8 mouse cellular contexts compared by ENCODE assay signal in genomic region chr4:40852861-40853564, GRCm38 (mm10). TPM values are rescaled to one million over a fixed set of nuclear protein-coding genes. Genes with fewer than 3 reads are reported as not detected.
DNase-seq lines count a peak whose midpoint lies in the region; ATAC-seq and TF ChIP-seq lines count a peak whose summit lies in the region.

No protein-coding gene starts in this region.

- H3K4me2 ChIP-seq in embryonic facial prominence, embryonic 15.5 days (replicated peaks): peak overlapping the region; percentile 80
- peak overlapping the region; percentile 79 for H3K4me2 ChIP-seq in hindbrain, postnatal 0 days (ENCODE audit: low read depth, low read length)
- H3K4me2 ChIP-seq in midbrain, embryonic 11.5 days: peak overlapping the region; percentile 79

- 1% methylated on average over 20 of the region's 20 CpGs for WGBS in embryonic facial prominence, embryonic 15.5 days
- WGBS in hindbrain, postnatal 0 days: 3% methylated on average over 19 of the region's 20 CpGs
- 0% methylated on average over 20 of the region's 20 CpGs for WGBS in midbrain, embryonic 11.5 days

- H3K4me1 ChIP-seq in embryonic facial prominence, embryonic 15.5 days: peaks cover 52% of the 10 kb centered on the region
- H3K4me1 ChIP-seq in hindbrain, postnatal 0 days (ENCODE audit: insufficient read depth, low read length): peaks cover 8% of the 10 kb centered on the region; the same call in 1 of the 2 replicates
- H3K4me1 ChIP-seq in midbrain, embryonic 11.5 days (ENCODE audit: control insufficient read depth, insufficient read depth, low read length): peaks cover 21% of the 10 kb centered on the region

- H3K9me3 ChIP-seq in embryonic facial prominence, embryonic 15.5 days (replicated peaks): no peaks in the 10 kb centered on the region
- H3K9me3 ChIP-seq in hindbrain, postnatal 0 days (ENCODE audit: low read length): no peaks in the 10 kb centered on the region
- H3K9me3 ChIP-seq in midbrain, embryonic 11.5 days (ENCODE audit: control insufficient read depth, low read length): no peaks in the 10 kb centered on the region

- H3K9ac ChIP-seq in embryonic facial prominence, embryonic 15.5 days: peak overlapping the region; percentile 81
- H3K9ac ChIP-seq in hindbrain, postnatal 0 days (replicated peaks; ENCODE audit: low read length): peak overlapping the region; percentile 84
- peak overlapping the region; percentile 86 for H3K9ac ChIP-seq in midbrain, embryonic 11.5 days (ENCODE audit: low read length)

- no peak for ATAC-seq in embryonic facial prominence, embryonic 15.5 days (ENCODE audit: insufficient number of reproducible peaks, low FRiP score, low TSS enrichment, low read depth)
- ATAC-seq in hindbrain, postnatal 0 days: no peak; the same call in 1 of the 2 replicates
- ATAC-seq in midbrain, embryonic 11.5 days (ENCODE audit: low FRiP score): no peak

- no peaks in the 10 kb centered on the region for H3K36me3 ChIP-seq in embryonic facial prominence, embryonic 15.5 days
- H3K36me3 ChIP-seq in hindbrain, postnatal 0 days (ENCODE audit: insufficient read depth, low read length): no peaks in the 10 kb centered on the region
- H3K36me3 ChIP-seq in midbrain, embryonic 11.5 days (ENCODE audit: control insufficient read depth, insufficient read depth, low read length): no peaks in the 10 kb centered on the region

- peak; percentile 26 for DNase-seq in cerebellum, adult 9-10 months
- DNase-seq in cerebellum, postnatal 14 days: no peak
- DNase-seq in A20 (ENCODE audit: low read depth, low spot score): peak; percentile 68
- peak; percentile 56 for DNase-seq in hindbrain, postnatal 0 days (ENCODE audit: low spot score)
- DNase-seq in midbrain, embryonic 11.5 days (ENCODE audit: low spot score, missing footprints): no peak
- peak; percentile 30 to 48 for DNase-seq in thymus, postnatal 10 days (ENCODE audit: low spot score in 2 of 2)
- DNase-seq in ovary, postnatal 36 days (ENCODE audit: low spot score): no peak

- H3K27me3 ChIP-seq in embryonic facial prominence, embryonic 15.5 days: no peaks in the 10 kb centered on the region
- no peaks in the 10 kb centered on the region for H3K27me3 ChIP-seq in hindbrain, postnatal 0 days (ENCODE audit: insufficient read depth, low read length)
- no peaks in the 10 kb centered on the region for H3K27me3 ChIP-seq in midbrain, embryonic 11.5 days (ENCODE audit: control insufficient read depth, insufficient read depth, low read length)

- H3K4me3 ChIP-seq in embryonic facial prominence, embryonic 15.5 days (replicated peaks): peak overlapping the region; percentile 62
- peak overlapping the region; percentile 69 for H3K4me3 ChIP-seq in hindbrain, postnatal 0 days (ENCODE audit: low read length)
- peak overlapping the region; percentile 77 for H3K4me3 ChIP-seq in midbrain, embryonic 11.5 days (ENCODE audit: low read depth, low read length)

- TF ChIP-seq CTCF in hindbrain, postnatal 0 days (IDR thresholded peaks at IDR 0.05; ENCODE audit: low read depth): 0 out of 2 replicates have a peak, but pooled peaks have one; percentile 6

- H3K27ac ChIP-seq in embryonic facial prominence, embryonic 15.5 days (replicated peaks): peak overlapping the region; percentile 92
- H3K27ac ChIP-seq in hindbrain, postnatal 0 days: peak overlapping the region; percentile 85
- peak overlapping the region; percentile 82 for H3K27ac ChIP-seq in midbrain, embryonic 11.5 days (ENCODE audit: low read depth, low read length)

RNA-seq across cellular contexts. Expression of gene B4galt1, which starts 0.8 kb away (rescaled TPM):
- polyA plus RNA-seq in embryonic facial prominence, embryonic 15.5 days (2015; fragmentation: Nextera tagmentation; extraction: Ambion mirVana): 59.7 and 61.3 TPM in 2 replicates
- total RNA-seq in hindbrain, postnatal 0 days (2014; rRNA removed): 14.5 and 14.8 TPM in 2 replicates
- 7.1 and 7.6 TPM in 2 replicates for polyA plus RNA-seq in hindbrain, postnatal 0 days (2015; fragmentation: Nextera tagmentation; extraction: Ambion mirVana)
- 13.8 and 14.9 TPM in 2 replicates for polyA plus RNA-seq in midbrain, embryonic 11.5 days (2014; fragmentation: Nextera tagmentation; extraction: Ambion mirVana)

Comparison
In these comparisons a context has a peak if more than half of its experiments do, and no peak if none do; other contexts are left out.
1. DNase-seq: peak in cerebellum, adult 9-10 months (single experiment), A20 (single experiment), hindbrain, postnatal 0 days (single experiment) and thymus, postnatal 10 days (2 of 2); none in cerebellum, postnatal 14 days (0 of 2), midbrain, embryonic 11.5 days (single experiment) and ovary, postnatal 36 days (single experiment).
2. Peak in every context shown above with its lines, with median percentiles within 50 percentile points of each other: H3K27ac ChIP-seq, H3K4me2 ChIP-seq, H3K4me3 ChIP-seq and H3K9ac ChIP-seq.